Mouse (Mus musculus) megakaryocyte, embryonic 14.5 days (primary cell): ENCODE results near the gene Satb1.

ENCODE experiments used
- FLI1 ChIP-seq: IDR thresholded peaks from 2 replicates; pipeline ENCODE4 v1.6.1; 2012; ENCODE audit warnings: low read length, inconsistent platforms, mixed read lengths
- GATA1 ChIP-seq: IDR thresholded peaks from 3 replicates; pipeline ENCODE4 v1.6.1; 2012; ENCODE audit warnings: mixed read lengths, low read length, inconsistent platforms, borderline replicate concordance

GRCm38 (mm10) chr17:51840596-51840995 lies 7.5 kb upstream of the Satb1 start:
- TF ChIP-seq GATA1 (no peak), FLI1 (no peak)
